Mouse (Mus musculus) gastrocnemius, postnatal 36 days (tissue): ENCODE data around the gene Lysmd4. TPM values are rescaled to one million over a fixed set of nuclear protein-coding genes. Genes with fewer than 3 reads are reported as not detected.

Experiments used
- DNase-seq, 2 experiments: peaks; one replicate each; pipeline ENCODE4 v3.0.0; 2022
- intact Hi-C: fragments of 180-260 bp; cut with DNase I; formaldehyde crosslinking; loops from one replicate; pipeline ENCODE4 v1.15.1; 2025
- long read RNA-seq, 2 experiments: library from polyadenylated mRNA; stranded (forward); transcript quantifications; one replicate each; pipeline ENCODE4 v2.0.0; 2021
- total RNA-seq, 2 experiments: library from RNA; stranded (reverse); gene quantifications; 2 replicates each; pipeline ENCODE4 v1.2.3; 2021

Lysmd4 gene
- 1 to 10 TPM; 6.0 to 7.1 TPM for total RNA-seq
- long read RNA-seq, experiment 1, transcript Lysmd4-208 (3 exons, 551 nt), result major isoform, 5 of 15 reads
- long read RNA-seq, experiment 1, partial matches to known transcripts, result 3 of 15 reads
- long read RNA-seq, experiment 1, other reads (novel, unspliced or antisense), result 2 of 15 reads
- long read RNA-seq, experiment 2, partial matches to known transcripts, result 1 of 19 reads
- long read RNA-seq, experiment 2, other reads (novel, unspliced or antisense), result 12 of 19 reads

- intact Hi-C loops, result no loop called here
- DNase-seq, result peak; percentile 97 to 99
These were observed at the start of gene Lysmd4 for GRCm38 (mm10) chr7:67222220-67222862. Gene Lysmd4 (plus strand): TSS chr7:67222544.

- no peak for DNase-seq
- intact Hi-C loops, result no loop called here
These were observed 48.7 kb upstream of the Lysmd4 start for GRCm38 (mm10) chr7:67173522-67174195.

GRCm38 (mm10) chr7:67183786-67184185 lies 38.6 kb upstream of the Lysmd4 start:
- intact Hi-C loops, result no loop called here
- DNase-seq, result no peak

GRCm38 (mm10) chr7:67199412-67199811 lies 22.9 kb upstream of the Lysmd4 start:
- intact Hi-C loops, result loop anchor here (2.0 to 5.0 kb wide), 3 partner anchors 357 to 492 kb away; no protein-coding TSS in a partner anchor
- peak; percentile 48 to 50 for DNase-seq

GRCm38 (mm10) chr7:67203625-67204024 lies 18.7 kb upstream of the Lysmd4 start:
- no peak for DNase-seq
- intact Hi-C loops, result no loop called here

- intact Hi-C loops, result no loop called here
- DNase-seq, result no peak
These were observed 16.5 kb upstream of the Lysmd4 start for GRCm38 (mm10) chr7:67205734-67206425.

GRCm38 (mm10) chr7:67206496-67206895 lies 15.8 kb upstream of the Lysmd4 start:
- intact Hi-C loops, result no loop called here
- no peak for DNase-seq

GRCm38 (mm10) chr7:67207701-67208100 lies 14.6 kb upstream of the Lysmd4 start:
- DNase-seq, result no peak
- intact Hi-C loops, result no loop called here

GRCm38 (mm10) chr7:67208317-67208716 lies 14.0 kb upstream of the Lysmd4 start:
- intact Hi-C loops, result no loop called here
- DNase-seq, result no peak

- intact Hi-C loops, result loop anchor here (10.0 kb wide), 1 partner anchor 555 kb away; no protein-coding TSS in a partner anchor
These were observed 12.1 kb upstream of the Lysmd4 start for GRCm38 (mm10) chr7:67210004-67210833.

GRCm38 (mm10) chr7:67211341-67211740 lies 11.0 kb upstream of the Lysmd4 start:
- no peak for DNase-seq
- intact Hi-C loops, result loop anchor here (10.0 kb wide), 1 partner anchor 553 kb away; no protein-coding TSS in a partner anchor

More at GRCm38 (mm10) chr7:67210004-67210833, 12.1 kb upstream of the Lysmd4 start:
- DNase-seq, result no peak

- intact Hi-C loops, result loop anchor here (10.0 kb wide), 1 partner anchor 553 kb away; no protein-coding TSS in a partner anchor
- no peak for DNase-seq
These were observed 10.4 kb upstream of the Lysmd4 start for GRCm38 (mm10) chr7:67211971-67212370.

GRCm38 (mm10) chr7:67213589-67213988 lies 8.8 kb upstream of the Lysmd4 start:
- intact Hi-C loops, result loop anchor here (10.0 kb wide), 1 partner anchor 551 kb away; no protein-coding TSS in a partner anchor
- DNase-seq, result no peak

GRCm38 (mm10) chr7:67216351-67216750 lies 6.0 kb upstream of the Lysmd4 start:
- intact Hi-C loops, result loop anchor here (10.0 kb wide), 1 partner anchor 548 kb away; no protein-coding TSS in a partner anchor
- no peak for DNase-seq

GRCm38 (mm10) chr7:67217025-67217424 lies 5.3 kb upstream of the Lysmd4 start:
- peak; percentile 58 to 64 for DNase-seq
- intact Hi-C loops, result loop anchor here (1.0 to 10.0 kb wide), 2 partner anchors 414 to 548 kb away; no protein-coding TSS in a partner anchor

- intact Hi-C loops, result no loop called here
These were observed 3.7 kb downstream of the Lysmd4 start for GRCm38 (mm10) chr7:67225943-67226625.

GRCm38 (mm10) chr7:67227538-67227937 lies 5.2 kb downstream of the Lysmd4 start:
- DNase-seq, result no peak
- intact Hi-C loops, result no loop called here

More at GRCm38 (mm10) chr7:67225943-67226625, 3.7 kb downstream of the Lysmd4 start:
- no peak for DNase-seq

- intact Hi-C loops, result no loop called here
- no peak for DNase-seq
These were observed 6.0 kb downstream of the Lysmd4 start for GRCm38 (mm10) chr7:67228390-67228789.
